Mouse (Mus musculus): ENCODE measurements at regions not wholly inside any gene's neighbourhood (a gene's known extent, or its start where the extent isn't known, plus 50 kb on each side); places are given as distances from the start of the nearest gene placed in this dataset.

DNA sequence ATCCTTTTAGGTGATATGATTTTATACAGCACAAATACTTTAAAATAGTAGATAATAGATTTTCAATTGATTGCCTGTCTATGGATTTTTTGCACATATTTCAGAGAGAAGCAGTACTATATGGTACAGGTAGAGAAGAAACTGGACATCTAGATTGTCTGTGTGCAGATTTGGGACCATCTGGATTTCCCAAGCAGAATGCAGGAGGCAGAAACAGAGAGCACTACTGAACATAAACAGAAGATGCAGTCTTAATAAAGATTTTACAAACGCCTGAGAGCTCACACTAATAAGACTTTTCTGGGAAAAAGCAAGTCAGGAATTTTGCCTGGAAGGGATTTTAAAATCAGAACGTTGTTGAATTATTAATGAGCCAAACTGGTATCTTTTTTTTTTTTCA lies 432.9 kb downstream of the Col11a1 start:
- Histone ChIP-seq H3K9ac (ENCODE audit: low read depth, low read length) (no peak overlapping the region), H3K4me3 (ENCODE audit: low read depth, low read length) (no peak overlapping the region), H3K27me3 (ENCODE audit: control insufficient read depth, insufficient read depth, low read depth, low read length) (no peaks in the 10 kb centered on the region), H3K27ac (ENCODE audit: low read length) (no peak overlapping the region), H3K9me3 (replicated peaks; ENCODE audit: control insufficient read depth, low read length, poor library complexity, severe bottlenecking) (no peaks in the 10 kb centered on the region), H3K4me1 (ENCODE audit: control insufficient read depth, insufficient read depth, low read length) (peaks cover 9% of the 10 kb centered on the region), H3K36me3 (ENCODE audit: control insufficient read depth, insufficient read depth, low read length) (no peaks in the 10 kb centered on the region), H3K4me2 (ENCODE audit: low read length) (no peak overlapping the region)
- WGBS: 25% methylated on average over 2 of the region's 2 CpGs
- ATAC-seq: peak; percentile 75

DNA sequence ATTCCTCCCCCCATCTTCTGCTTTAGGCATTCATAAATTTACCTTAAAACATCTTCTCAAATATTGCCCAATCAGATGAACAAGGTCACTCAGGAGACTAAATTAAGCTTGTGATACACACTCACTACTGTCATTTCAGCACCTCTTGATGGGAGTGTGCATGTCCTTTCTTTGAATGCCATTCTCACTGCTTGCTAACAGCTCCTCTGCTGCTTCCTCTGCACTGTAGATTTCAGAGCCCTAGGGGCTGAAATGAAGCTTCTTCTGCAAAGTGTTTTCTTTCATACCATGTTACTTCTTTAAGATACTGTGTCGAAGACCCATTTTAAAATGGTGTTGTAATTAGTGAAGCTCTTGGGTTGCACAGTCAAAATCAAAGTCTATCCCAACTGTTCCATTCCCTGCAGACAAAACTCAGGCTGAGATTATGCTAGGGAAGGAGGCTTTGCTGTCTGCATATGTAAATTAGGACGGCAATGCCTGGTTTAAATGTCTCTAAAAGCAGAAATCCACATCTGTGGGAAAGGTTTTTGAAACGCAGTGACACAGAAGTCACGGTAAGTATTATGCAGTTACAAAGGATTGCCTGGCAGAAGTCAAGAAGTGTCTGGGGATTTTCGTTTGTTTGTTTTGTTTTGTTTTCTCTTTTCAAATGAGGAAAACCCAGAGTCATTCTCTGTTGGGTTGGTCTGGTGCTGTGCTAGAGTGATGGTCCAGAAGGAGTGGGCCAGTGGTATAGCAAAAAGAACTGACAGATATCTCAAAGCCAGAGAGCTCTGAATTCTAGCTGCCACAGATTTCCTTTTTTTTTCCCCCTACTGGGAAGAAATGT lies 433.6 kb downstream of the Col11a1 start:
- Histone ChIP-seq H3K36me3 (ENCODE audit: control insufficient read depth, insufficient read depth, low read length) (no peaks in the 10 kb centered on the region), H3K4me1 (ENCODE audit: control insufficient read depth, insufficient read depth, low read length) (peaks cover 9% of the 10 kb centered on the region), H3K9me3 (replicated peaks; ENCODE audit: control insufficient read depth, low read length, poor library complexity, severe bottlenecking) (no peaks in the 10 kb centered on the region), H3K4me3 (ENCODE audit: low read depth, low read length) (no peak overlapping the region), H3K27me3 (ENCODE audit: control insufficient read depth, insufficient read depth, low read depth, low read length) (no peaks in the 10 kb centered on the region), H3K4me2 (ENCODE audit: low read length) (no peak overlapping the region), H3K9ac (ENCODE audit: low read depth, low read length) (no peak overlapping the region), H3K27ac (ENCODE audit: low read length) (peak overlapping the region; percentile 58)
- peak; percentile 93 for ATAC-seq
- 30% methylated on average over 5 of the region's 5 CpGs for WGBS

DNA sequence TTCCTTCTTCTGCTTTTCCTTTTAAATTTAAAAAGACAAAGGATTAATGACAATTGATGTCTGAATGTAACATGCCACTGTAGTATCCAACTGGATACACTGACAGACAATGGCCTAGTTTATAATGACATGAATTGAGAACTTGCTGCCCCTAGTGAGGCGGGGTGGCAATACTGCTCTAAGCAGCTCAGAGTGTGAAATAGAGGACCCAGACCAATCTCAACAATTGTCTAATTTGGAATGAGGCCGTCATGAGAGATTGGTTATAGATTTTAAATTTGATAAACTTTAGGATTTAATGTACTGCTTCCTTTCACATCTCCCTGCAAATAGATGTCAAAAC lies 434.2 kb downstream of the Col11a1 start:
- Histone ChIP-seq H3K36me3 (ENCODE audit: control insufficient read depth, insufficient read depth, low read length) (no peaks in the 10 kb centered on the region), H3K4me3 (ENCODE audit: low read depth, low read length) (no peak overlapping the region), H3K4me2 (ENCODE audit: low read length) (no peak overlapping the region), H3K27me3 (ENCODE audit: control insufficient read depth, insufficient read depth, low read depth, low read length) (no peaks in the 10 kb centered on the region), H3K9ac (ENCODE audit: low read depth, low read length) (no peak overlapping the region), H3K4me1 (ENCODE audit: control insufficient read depth, insufficient read depth, low read length) (peaks cover 9% of the 10 kb centered on the region), H3K9me3 (replicated peaks; ENCODE audit: control insufficient read depth, low read length, poor library complexity, severe bottlenecking) (no peaks in the 10 kb centered on the region), H3K27ac (ENCODE audit: low read length) (peak overlapping the region; percentile 58)
- ATAC-seq: no peak
- 65% methylated on average over 2 of the region's 2 CpGs for WGBS

DNA sequence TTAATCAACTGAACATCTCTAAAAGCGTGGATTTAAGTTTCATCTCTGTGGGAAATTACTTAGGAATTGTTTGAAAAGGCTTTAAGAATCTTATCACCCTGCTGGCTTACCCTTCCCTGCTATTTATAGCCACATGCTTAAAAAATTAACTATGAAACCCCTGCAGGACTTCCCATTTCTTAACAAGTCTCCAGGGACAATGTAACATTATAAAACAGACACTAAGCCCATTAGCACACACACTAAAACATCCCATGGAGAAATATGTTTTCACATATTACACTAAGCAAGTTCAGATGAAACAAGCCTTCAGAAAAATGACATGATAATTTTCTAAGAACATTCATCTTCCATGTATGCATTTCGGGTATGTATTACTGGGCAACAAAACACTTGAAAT lies 420.0 kb upstream of the Olfm3 start:
- ATAC-seq: no peak
- no peaks in the 10 kb centered on the region for H3K27me3 ChIP-seq (ENCODE audit: control insufficient read depth, insufficient read depth, low read depth, low read length)
- no peaks in the 10 kb centered on the region for H3K4me1 ChIP-seq (ENCODE audit: control insufficient read depth, insufficient read depth, low read length)
- H3K4me3 ChIP-seq (ENCODE audit: low read depth, low read length): no peak overlapping the region
- no peaks in the 10 kb centered on the region for H3K36me3 ChIP-seq (ENCODE audit: control insufficient read depth, insufficient read depth, low read length)
- 58% methylated on average over 2 of the region's 2 CpGs for WGBS
- H3K27ac ChIP-seq (ENCODE audit: low read length): no peak overlapping the region
- no peak overlapping the region for H3K9ac ChIP-seq (ENCODE audit: low read depth, low read length)
- no peaks in the 10 kb centered on the region for H3K9me3 ChIP-seq (replicated peaks; ENCODE audit: control insufficient read depth, low read length, poor library complexity, severe bottlenecking)
- H3K4me2 ChIP-seq (ENCODE audit: low read length): no peak overlapping the region

DNA sequence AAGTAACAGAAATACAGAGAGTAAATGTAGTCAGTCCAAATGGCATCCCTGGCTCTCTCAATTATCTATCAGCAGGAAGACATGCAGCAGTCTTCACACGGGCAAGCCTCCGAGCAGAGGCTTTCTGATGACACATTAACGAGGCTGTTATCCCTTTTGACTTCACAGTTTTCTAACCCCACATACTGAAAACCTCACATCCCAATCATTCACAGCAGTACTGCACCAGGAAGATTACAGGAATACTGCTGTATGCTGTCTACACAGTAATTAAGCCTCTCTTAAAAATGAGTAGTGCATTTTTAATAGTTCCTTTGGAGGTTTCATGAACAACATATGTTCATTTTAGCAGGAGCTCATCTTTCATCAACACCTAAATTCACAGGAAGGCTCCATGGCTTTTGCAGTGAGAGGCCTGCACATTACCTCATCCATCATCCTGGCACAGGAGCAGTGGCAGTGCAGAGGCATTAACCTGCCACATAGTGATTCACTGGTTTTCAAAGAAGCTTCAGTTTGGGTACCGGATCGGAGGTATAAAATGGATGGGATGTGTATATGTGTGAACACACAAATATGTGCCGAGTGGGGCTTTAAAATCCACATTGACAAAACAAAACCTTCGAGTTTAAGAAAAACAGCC lies 396.1 kb upstream of the Olfm3 start:
- no peak overlapping the region for H3K4me2 ChIP-seq (ENCODE audit: low read length)

GRCm38 (mm10) chr3:114515233-114515632 lies 388.6 kb upstream of the Olfm3 start:
- no peak overlapping the region for H3K27ac ChIP-seq (ENCODE audit: low read length)
- WGBS: 58% methylated on average over 1 of the region's 1 CpGs
- no peaks in the 10 kb centered on the region for H3K9me3 ChIP-seq (replicated peaks; ENCODE audit: control insufficient read depth, low read length, poor library complexity, severe bottlenecking)
- no peak for ATAC-seq
- H3K4me2 ChIP-seq (ENCODE audit: low read length): no peak overlapping the region
- H3K4me1 ChIP-seq (ENCODE audit: control insufficient read depth, insufficient read depth, low read length): no peaks in the 10 kb centered on the region
- no peak overlapping the region for H3K9ac ChIP-seq (ENCODE audit: low read depth, low read length)
- H3K36me3 ChIP-seq (ENCODE audit: control insufficient read depth, insufficient read depth, low read length): no peaks in the 10 kb centered on the region
- no peaks in the 10 kb centered on the region for H3K27me3 ChIP-seq (ENCODE audit: control insufficient read depth, insufficient read depth, low read depth, low read length)
- no peak overlapping the region for H3K4me3 ChIP-seq (ENCODE audit: low read depth, low read length)

More for the DNA sequence above, 396.1 kb upstream of the Olfm3 start:
- Histone ChIP-seq H3K27ac (ENCODE audit: low read length) (no peak overlapping the region), H3K4me3 (ENCODE audit: low read depth, low read length) (no peak overlapping the region), H3K9ac (ENCODE audit: low read depth, low read length) (no peak overlapping the region), H3K36me3 (ENCODE audit: control insufficient read depth, insufficient read depth, low read length) (no peaks in the 10 kb centered on the region), H3K27me3 (ENCODE audit: control insufficient read depth, insufficient read depth, low read depth, low read length) (no peaks in the 10 kb centered on the region), H3K4me1 (ENCODE audit: control insufficient read depth, insufficient read depth, low read length) (no peaks in the 10 kb centered on the region; the same call in 1 of the 2 replicates), H3K9me3 (replicated peaks; ENCODE audit: control insufficient read depth, low read length, poor library complexity, severe bottlenecking) (no peaks in the 10 kb centered on the region)
- 61% methylated on average over 7 of the region's 7 CpGs for WGBS
- ATAC-seq: peak; percentile 80

DNA sequence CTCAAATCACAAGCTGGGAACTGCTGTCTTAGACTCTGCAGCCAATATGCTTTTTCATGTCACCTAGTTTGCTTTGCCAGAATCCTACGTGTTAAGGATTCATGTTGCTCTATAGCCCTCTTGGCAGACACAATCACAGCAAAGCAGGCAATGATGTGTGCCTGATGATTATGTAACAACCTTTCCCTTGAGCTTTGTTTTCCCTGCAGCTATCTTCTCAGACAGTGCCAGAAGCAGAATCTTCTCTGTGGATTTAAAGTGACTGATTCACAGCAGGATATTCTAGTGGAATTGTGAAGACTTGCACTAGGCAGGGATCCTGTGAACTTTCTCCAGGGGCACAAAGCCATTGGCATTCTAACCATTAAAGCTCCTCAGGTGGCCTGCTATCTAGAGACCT lies 359.5 kb upstream of the Olfm3 start:
- Histone ChIP-seq H3K4me3 (ENCODE audit: low read depth, low read length) (no peak overlapping the region), H3K9ac (ENCODE audit: low read depth, low read length) (no peak overlapping the region), H3K4me2 (ENCODE audit: low read length) (no peak overlapping the region), H3K4me1 (ENCODE audit: control insufficient read depth, insufficient read depth, low read length) (no peaks in the 10 kb centered on the region), H3K27me3 (ENCODE audit: control insufficient read depth, insufficient read depth, low read depth, low read length) (no peaks in the 10 kb centered on the region), H3K27ac (ENCODE audit: low read length) (no peak overlapping the region), H3K36me3 (ENCODE audit: control insufficient read depth, insufficient read depth, low read length) (no peaks in the 10 kb centered on the region), H3K9me3 (replicated peaks; ENCODE audit: control insufficient read depth, low read length, poor library complexity, severe bottlenecking) (no peaks in the 10 kb centered on the region)
- ATAC-seq: no peak
- WGBS: 48% methylated on average over 1 of the region's 1 CpGs

- H3K4me2 ChIP-seq (ENCODE audit: low read length): no peak overlapping the region
- H3K4me1 ChIP-seq (ENCODE audit: control insufficient read depth, insufficient read depth, low read length): no peaks in the 10 kb centered on the region
- no peak overlapping the region for H3K9ac ChIP-seq (ENCODE audit: low read depth, low read length)
- H3K27me3 ChIP-seq (ENCODE audit: control insufficient read depth, insufficient read depth, low read depth, low read length): no peaks in the 10 kb centered on the region
- 78% methylated on average over 6 of the region's 6 CpGs for WGBS
- no peak for ATAC-seq
- H3K36me3 ChIP-seq (ENCODE audit: control insufficient read depth, insufficient read depth, low read length): no peaks in the 10 kb centered on the region
- H3K4me3 ChIP-seq (ENCODE audit: low read depth, low read length): no peak overlapping the region
- H3K27ac ChIP-seq (ENCODE audit: low read length): no peak overlapping the region
- H3K9me3 ChIP-seq (replicated peaks; ENCODE audit: control insufficient read depth, low read length, poor library complexity, severe bottlenecking): no peaks in the 10 kb centered on the region
These were observed 356.7 kb upstream of the Olfm3 start for GRCm38 (mm10) chr3:114547218-114547617.

DNA sequence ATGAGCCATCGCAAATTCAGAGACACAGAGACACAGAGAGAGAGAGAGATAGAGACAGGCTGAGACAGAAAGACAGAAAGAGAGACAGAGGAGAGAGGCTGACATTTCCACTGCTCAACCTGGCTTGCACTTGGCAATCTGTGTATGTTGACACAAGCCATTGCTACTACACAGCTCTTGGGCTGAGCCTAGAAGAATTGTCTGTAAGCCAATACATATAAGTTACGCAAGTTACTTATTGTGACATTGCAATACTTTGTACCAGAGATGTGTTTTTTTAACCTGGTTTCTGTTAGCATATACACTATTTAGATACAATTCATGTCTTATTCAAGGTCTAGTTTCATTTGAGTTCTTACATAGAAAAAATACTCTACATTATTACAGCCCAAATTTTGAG lies 332.9 kb upstream of the Olfm3 start:
- 73% methylated on average over 2 of the region's 2 CpGs for WGBS
- H3K27ac ChIP-seq (ENCODE audit: low read length): no peak overlapping the region
- H3K9ac ChIP-seq (ENCODE audit: low read depth, low read length): no peak overlapping the region
- no peaks in the 10 kb centered on the region for H3K4me1 ChIP-seq (ENCODE audit: control insufficient read depth, insufficient read depth, low read length)
- H3K4me3 ChIP-seq (ENCODE audit: low read depth, low read length): no peak overlapping the region
- H3K4me2 ChIP-seq (ENCODE audit: low read length): no peak overlapping the region
- no peaks in the 10 kb centered on the region for H3K36me3 ChIP-seq (ENCODE audit: control insufficient read depth, insufficient read depth, low read length)
- no peaks in the 10 kb centered on the region for H3K27me3 ChIP-seq (ENCODE audit: control insufficient read depth, insufficient read depth, low read depth, low read length)
- H3K9me3 ChIP-seq (replicated peaks; ENCODE audit: control insufficient read depth, low read length, poor library complexity, severe bottlenecking): no peaks in the 10 kb centered on the region
- ATAC-seq: no peak
